Mouse (Mus musculus) CD4-positive, CD25-positive, alpha-beta regulatory T cell, adult 2 months (primary cell): ENCODE measurements around the gene Mroh8.

Experiments
- DNase-seq: peaks from one replicate; pipeline ENCODE4 v3.0.0-alpha.2; 2012; ENCODE audit warnings: low read depth, low spot score

Gene Mroh8

GRCm38 (mm10) chr2:157279416-157279800 is at the start of gene Mroh8:
Gene Mroh8 (minus strand): TSS chr2:157279549.
- no peak for DNase-seq

GRCm38 (mm10) chr2:157328570-157328969 is 49.2 kb upstream of the Mroh8 start:
- no peak for DNase-seq

GRCm38 (mm10) chr2:157328106-157328505 is 48.8 kb upstream of the Mroh8 start:
- DNase-seq, result no peak

DNA sequence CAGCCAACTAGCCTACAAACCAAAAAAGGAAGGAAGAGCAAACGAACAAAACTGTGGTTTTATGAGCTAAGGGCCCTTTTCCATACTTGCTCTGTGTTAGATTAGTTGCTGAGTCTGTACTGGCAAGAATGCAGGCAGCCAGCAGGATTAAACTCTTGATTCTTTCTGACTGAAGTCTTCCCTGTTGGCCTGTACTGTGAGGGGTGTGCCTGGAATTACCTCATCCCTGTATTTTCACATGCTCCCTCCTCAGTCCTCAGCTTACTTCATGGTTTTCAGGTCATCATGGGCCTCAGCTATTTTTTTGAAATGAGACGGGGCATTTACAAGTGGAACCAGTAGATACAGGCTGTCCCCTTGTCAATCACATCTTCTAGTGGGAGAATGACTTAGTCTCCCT is 45.9 kb upstream of the Mroh8 start:
- DNase-seq, result no peak

GRCm38 (mm10) chr2:157322029-157322766 is 42.8 kb upstream of the Mroh8 start:
- no peak for DNase-seq

GRCm38 (mm10) chr2:157320886-157321285 is 41.5 kb upstream of the Mroh8 start:
- DNase-seq, result no peak

- DNase-seq, result no peak
Observed at GRCm38 (mm10) chr2:157320135-157320534, 40.8 kb upstream of the Mroh8 start.

DNA sequence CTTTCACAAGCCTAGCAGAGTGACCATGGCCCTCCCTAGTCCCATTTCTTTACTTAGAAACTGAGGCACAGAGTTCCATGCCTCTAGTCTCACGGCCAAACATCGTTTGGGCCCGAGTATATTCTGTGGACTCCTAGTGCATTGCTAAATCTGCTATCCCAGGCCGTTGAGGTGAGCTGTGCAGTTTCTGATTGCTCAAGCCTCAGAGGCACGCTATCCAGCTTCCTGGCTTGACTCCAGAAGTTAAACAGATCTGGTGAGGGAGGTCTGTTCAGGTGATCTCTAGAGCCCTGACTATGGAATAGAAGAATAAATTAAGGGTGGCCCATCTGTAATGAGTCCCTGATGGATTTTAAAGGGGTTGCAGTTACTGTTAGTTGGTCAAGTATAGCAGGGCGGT is 37.9 kb upstream of the Mroh8 start:
- no peak for DNase-seq

DNA sequence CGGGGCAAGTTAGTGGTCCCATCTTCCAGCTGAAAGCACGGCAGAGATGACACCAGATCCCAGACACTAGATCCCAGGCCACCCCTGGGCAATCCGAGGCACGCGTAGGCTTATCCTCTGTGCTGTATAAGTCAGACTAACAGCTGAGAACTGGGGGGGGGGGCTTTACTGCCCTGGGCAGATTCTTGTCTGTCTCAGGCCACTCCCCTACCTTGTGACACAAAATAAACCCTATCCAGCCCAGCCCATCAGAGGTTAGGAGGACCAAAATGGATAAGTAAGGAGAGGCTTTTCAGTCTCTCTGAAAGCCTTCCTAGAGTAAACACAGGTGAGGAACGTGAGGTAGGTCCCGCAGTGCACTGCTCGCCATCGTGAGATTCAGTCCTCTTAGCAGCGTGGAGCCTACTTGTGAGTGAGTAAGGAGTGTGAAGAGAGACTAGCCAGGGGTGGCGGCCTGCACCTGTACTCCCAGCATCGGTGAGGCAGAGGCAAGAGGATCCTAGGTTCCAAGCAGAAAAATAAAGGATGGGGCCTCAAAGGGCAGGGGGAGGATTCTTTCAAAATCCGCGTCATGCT is 37.1 kb upstream of the Mroh8 start:
- DNase-seq, result no peak

DNA sequence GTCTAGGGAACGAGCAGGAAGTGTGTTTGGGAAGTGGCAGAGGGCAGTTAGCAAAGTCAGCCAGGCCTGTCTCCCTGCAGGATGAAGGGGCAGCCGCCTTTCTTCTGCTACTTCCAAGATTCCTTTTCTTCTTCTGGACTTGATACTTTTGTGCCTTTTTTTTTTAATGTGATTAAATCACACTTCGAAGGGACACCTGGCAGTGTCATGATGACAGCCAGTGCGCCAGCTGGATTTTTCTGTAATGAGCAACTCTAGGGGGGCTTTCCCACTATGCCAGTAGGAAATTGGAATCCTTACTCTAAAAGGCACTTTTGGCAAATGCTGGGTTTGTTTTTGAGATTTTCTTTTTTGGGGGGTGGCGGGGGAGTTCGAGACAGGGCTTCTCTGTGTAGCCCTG is 36.1 kb upstream of the Mroh8 start:
- no peak for DNase-seq

DNA sequence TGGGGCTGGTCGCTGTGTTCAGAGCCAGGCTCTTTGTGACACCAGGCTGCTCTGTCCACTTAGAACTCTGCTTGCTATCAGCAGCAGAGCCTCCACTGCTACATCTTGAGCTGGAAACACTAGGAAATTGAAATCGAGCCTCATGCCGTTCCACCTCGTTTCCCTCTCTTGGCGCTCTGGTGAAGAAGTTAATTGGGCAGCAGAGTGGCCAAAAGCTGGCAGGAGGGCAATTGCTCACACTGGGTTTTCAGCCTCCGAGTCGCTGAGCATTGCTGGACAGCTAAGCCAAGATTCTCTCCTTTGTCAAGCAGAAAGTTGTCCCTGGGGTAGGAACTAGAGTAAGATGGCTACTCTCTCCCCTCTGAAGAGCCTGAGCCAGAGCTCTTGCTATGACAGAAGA is 35.0 kb upstream of the Mroh8 start:
- DNase-seq, result no peak

DNA sequence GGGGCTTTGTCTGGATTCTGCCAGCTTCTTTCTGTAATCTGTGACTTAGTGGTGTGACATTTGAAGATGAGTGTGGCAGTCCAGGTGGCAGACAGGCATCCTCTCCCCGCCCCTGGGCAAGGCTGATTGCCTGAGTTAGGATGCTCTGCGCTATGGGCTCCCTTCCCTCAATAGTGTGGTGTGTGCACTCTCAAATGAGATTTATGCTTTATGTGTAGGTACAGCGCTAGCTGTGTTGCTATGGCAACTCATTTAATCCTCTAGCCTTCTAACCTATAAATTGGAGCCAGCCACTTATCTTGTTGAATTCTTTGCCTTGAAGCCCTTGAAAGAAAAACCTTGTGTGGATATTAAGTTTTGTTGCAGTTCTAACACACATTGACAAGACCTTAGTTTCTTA is 34.4 kb upstream of the Mroh8 start:
- no peak for DNase-seq

- no peak for DNase-seq
Observed at GRCm38 (mm10) chr2:157310963-157311637, 31.8 kb upstream of the Mroh8 start.

GRCm38 (mm10) chr2:157309611-157310010 is 30.3 kb upstream of the Mroh8 start:
- no peak for DNase-seq

GRCm38 (mm10) chr2:157308273-157308917 is 29.0 kb upstream of the Mroh8 start:
- DNase-seq, result no peak

DNA sequence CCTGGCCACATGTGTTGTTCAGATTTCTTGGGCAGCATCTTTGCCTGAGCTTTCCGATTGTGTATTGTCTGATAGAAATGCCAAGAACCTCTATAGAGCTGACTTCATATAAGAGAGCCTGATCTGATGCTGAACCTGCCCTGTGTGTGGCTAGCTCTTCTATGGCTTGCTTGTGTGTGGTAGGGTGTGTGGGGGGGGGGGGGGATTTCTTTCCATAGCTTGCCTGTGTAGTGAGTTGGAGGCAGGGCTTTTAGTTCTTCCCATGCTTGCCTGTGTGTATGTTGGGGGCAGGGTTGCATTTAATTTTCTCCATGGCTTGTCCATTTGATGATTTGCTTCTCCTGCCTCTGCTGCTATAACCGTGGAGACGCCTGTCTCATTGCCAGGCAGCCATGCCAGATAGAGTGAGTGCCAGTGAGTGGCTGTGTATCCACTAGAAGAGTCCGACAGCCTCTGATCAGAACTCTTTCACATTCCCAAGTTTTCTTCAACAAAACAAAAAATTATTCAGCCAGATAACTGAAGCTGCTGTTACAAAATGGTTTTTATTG is 28.4 kb upstream of the Mroh8 start:
- no peak for DNase-seq

GRCm38 (mm10) chr2:157306091-157307032 is 27.0 kb upstream of the Mroh8 start:
- DNase-seq, result no peak

DNA sequence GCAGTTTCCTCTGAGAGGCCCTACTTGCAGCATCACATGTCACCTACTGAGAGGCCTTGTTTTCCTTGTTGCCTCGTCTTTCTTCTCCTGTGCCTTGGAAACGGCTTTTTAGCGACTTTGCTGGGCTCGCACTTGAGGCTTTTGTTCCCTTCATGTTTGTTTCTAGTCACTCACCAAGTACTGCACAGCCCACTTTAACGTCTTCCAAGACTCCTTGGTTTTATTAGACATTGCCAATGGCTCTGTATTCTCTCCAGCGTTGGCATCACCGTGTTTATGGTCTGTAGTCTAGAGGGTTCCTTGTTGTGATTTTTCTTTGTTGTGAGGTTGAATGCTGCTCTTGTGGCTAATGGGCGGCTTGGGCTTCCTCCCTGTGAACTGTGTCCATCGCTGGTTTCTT is 23.7 kb upstream of the Mroh8 start:
- no peak for DNase-seq

GRCm38 (mm10) chr2:157300051-157300450 is 20.7 kb upstream of the Mroh8 start:
- DNase-seq, result no peak

DNA sequence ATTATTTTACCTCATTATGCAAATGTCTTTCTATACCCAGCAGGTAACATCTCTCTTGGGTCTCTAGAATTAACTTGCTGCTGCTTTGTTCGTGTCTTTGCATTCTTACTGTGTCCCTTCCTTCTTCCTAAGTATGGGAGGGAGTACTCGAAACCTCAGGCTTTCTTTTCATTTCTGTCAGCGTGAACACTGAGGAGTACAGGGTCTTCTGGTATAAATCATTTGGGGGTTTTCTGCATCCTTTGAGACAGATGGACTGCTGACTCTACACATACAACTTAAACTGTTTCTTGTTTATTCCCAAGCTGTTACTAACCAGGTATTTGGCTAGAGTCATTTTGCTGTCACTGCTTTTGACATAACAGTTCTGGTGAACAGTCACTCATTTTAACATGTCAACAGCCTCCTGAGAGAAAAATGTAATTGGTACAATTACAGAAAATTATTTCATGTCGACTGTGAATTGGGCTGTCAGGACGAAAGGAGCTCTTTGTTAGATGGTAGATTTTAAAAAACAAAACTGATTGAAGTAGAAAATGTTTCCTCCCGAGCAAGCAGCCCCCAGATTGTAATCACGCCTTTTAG is 16.8 kb upstream of the Mroh8 start:
- no peak for DNase-seq

- peak; percentile 82 for DNase-seq
Observed at GRCm38 (mm10) chr2:157292093-157292492, 12.7 kb upstream of the Mroh8 start.
